Comparison of ENCODE assay signal across 8 mouse cellular contexts in genomic region chr8:95833435-95833984, GRCm38 (mm10). TPM values are rescaled to one million over a fixed set of nuclear protein-coding genes. Genes with fewer than 3 reads are reported as not detected.
DNase-seq lines count a peak whose midpoint lies in the region; ATAC-seq and TF ChIP-seq lines count a peak whose summit lies in the region.

No protein-coding gene starts in this region.

- 0 out of 2 replicates have a peak overlapping the region, but pooled peaks have one; percentile 0 for H3K9ac ChIP-seq in heart, postnatal 0 days (replicated peaks; ENCODE audit: low read depth, low read length)
- H3K9ac ChIP-seq in limb, embryonic 12.5 days (replicated peaks) = peak overlapping the region; percentile 45
- H3K9ac ChIP-seq in neural tube, embryonic 13.5 days = peak overlapping the region; percentile 56

- peak; percentile 39 for ATAC-seq in heart, postnatal 0 days (ENCODE audit: insufficient read depth, low read depth)
- peak; percentile 64 for ATAC-seq in limb, embryonic 12.5 days (ENCODE audit: insufficient number of reproducible peaks, insufficient read depth, low FRiP score, low TSS enrichment, low read depth)
- ATAC-seq in neural tube, embryonic 13.5 days (ENCODE audit: low read depth) = peak; percentile 49; the same call in 1 of the 2 replicates
- no peak for ATAC-seq in inflammation-experienced regulatory T-cells, adult 6 months

- H3K36me3 ChIP-seq in heart, postnatal 0 days (replicated peaks; ENCODE audit: control insufficient read depth, insufficient read depth, low read length) = peaks cover 10% of the 10 kb centered on the region; the same call in 1 of the 2 replicates
- H3K36me3 ChIP-seq in limb, embryonic 12.5 days = peaks cover 9% of the 10 kb centered on the region; the same call in 1 of the 2 replicates
- H3K36me3 ChIP-seq in neural tube, embryonic 13.5 days = peaks cover 24% of the 10 kb centered on the region

- peak overlapping the region; percentile 28 for H3K4me3 ChIP-seq in heart, postnatal 0 days (ENCODE audit: low read depth, low read length)
- H3K4me3 ChIP-seq in limb, embryonic 12.5 days (replicated peaks) = peak overlapping the region; percentile 44
- peak overlapping the region; percentile 31 for H3K4me3 ChIP-seq in neural tube, embryonic 13.5 days

- no peaks in the 10 kb centered on the region for H3K27me3 ChIP-seq in heart, postnatal 0 days (ENCODE audit: control insufficient read depth, insufficient read depth, low read length)
- H3K27me3 ChIP-seq in limb, embryonic 12.5 days = no peaks in the 10 kb centered on the region
- H3K27me3 ChIP-seq in neural tube, embryonic 13.5 days = no peaks in the 10 kb centered on the region

- TF ChIP-seq CTCF in heart, postnatal 0 days (IDR thresholded peaks at IDR 0.05; ENCODE audit: low read depth) = no peak

- 2% methylated on average over 16 of the region's 16 CpGs for WGBS in heart, postnatal 0 days
- under 1% methylated on average over 16 of the region's 16 CpGs for WGBS in limb, embryonic 12.5 days
- WGBS in neural tube, embryonic 13.5 days = under 1% methylated on average over 16 of the region's 16 CpGs

- DNase-seq in CD4-positive helper T cell, adult 2 months (ENCODE audit: low read depth, low spot score) = peak; percentile 7
- peak; percentile 96 for DNase-seq in R1 (ENCODE audit: low read depth, low spot score)
- DNase-seq in heart, postnatal 0 days (ENCODE audit: low spot score) = no peak
- no peak for DNase-seq in gastrocnemius, postnatal 4 days (ENCODE audit: low spot score in 2 of 2)
- no peak for DNase-seq in cerebellum, adult 11-12 months

- peaks cover 13% of the 10 kb centered on the region; the same call in 1 of the 2 replicates for H3K4me1 ChIP-seq in heart, postnatal 0 days (ENCODE audit: control insufficient read depth, insufficient read depth)
- peaks cover 5% of the 10 kb centered on the region; the same call in 1 of the 2 replicates for H3K4me1 ChIP-seq in limb, embryonic 12.5 days (replicated peaks)
- H3K4me1 ChIP-seq in neural tube, embryonic 13.5 days (replicated peaks) = peaks cover 12% of the 10 kb centered on the region

- no peak overlapping the region for H3K27ac ChIP-seq in heart, postnatal 0 days (ENCODE audit: low read depth)
- no peak overlapping the region for H3K27ac ChIP-seq in limb, embryonic 12.5 days
- H3K27ac ChIP-seq in neural tube, embryonic 13.5 days (replicated peaks) = no peak overlapping the region

- no peak for TF ChIP-seq EP300 in heart, postnatal 0 days (IDR thresholded peaks at IDR 0.05; ENCODE audit: low read depth)

- H3K4me2 ChIP-seq in heart, postnatal 0 days (ENCODE audit: low read depth, low read length) = peak overlapping the region; percentile 51
- H3K4me2 ChIP-seq in limb, embryonic 12.5 days = peak overlapping the region; percentile 60
- peak overlapping the region; percentile 53 for H3K4me2 ChIP-seq in neural tube, embryonic 13.5 days

- no peaks in the 10 kb centered on the region for H3K9me3 ChIP-seq in heart, postnatal 0 days (replicated peaks; ENCODE audit: control insufficient read depth, low read length)
- no peaks in the 10 kb centered on the region for H3K9me3 ChIP-seq in limb, embryonic 12.5 days
- no peaks in the 10 kb centered on the region for H3K9me3 ChIP-seq in neural tube, embryonic 13.5 days

RNA-seq across cellular contexts. Expression of gene Sap18b, which starts 8.4 kb away (rescaled TPM):
- total RNA-seq in heart, postnatal 0 days (2014; rRNA removed; ENCODE audit: low replicate concordance) = 65.4 and 65.9 TPM in 2 replicates
- 283 and 292 TPM in 2 replicates for polyA plus RNA-seq in heart, postnatal 0 days (2015; fragmentation: Nextera tagmentation; extraction: Ambion mirVana)
- polyA plus RNA-seq in limb, embryonic 12.5 days (2016; fragmentation: Nextera tagmentation; extraction: Ambion mirVana) = 404 and 454 TPM in 2 replicates
- polyA plus RNA-seq in neural tube, embryonic 13.5 days (2015; fragmentation: Nextera tagmentation; extraction: Ambion mirVana) = 284 and 330 TPM in 2 replicates
- 100 to 1,000 TPM; 257 to 291 (median 281) TPM for polyA plus RNA-seq in inflammation-experienced regulatory T-cells, adult 6 months (2017; shearing (Covaris generic))
- total RNA-seq in gastrocnemius, postnatal 4 days (2021) = 100 to 1,000 TPM; 110 to 115 TPM

RNA-seq across cellular contexts. Expression of gene Slc38a7, which starts 19.8 kb away (rescaled TPM):
- total RNA-seq in heart, postnatal 0 days (2014; rRNA removed; ENCODE audit: low replicate concordance) = 8.7 and 12.5 TPM in 2 replicates
- polyA plus RNA-seq in heart, postnatal 0 days (2015; fragmentation: Nextera tagmentation; extraction: Ambion mirVana) = 7.2 and 7.8 TPM in 2 replicates
- 12.0 and 13.6 TPM in 2 replicates for polyA plus RNA-seq in limb, embryonic 12.5 days (2016; fragmentation: Nextera tagmentation; extraction: Ambion mirVana)
- polyA plus RNA-seq in neural tube, embryonic 13.5 days (2015; fragmentation: Nextera tagmentation; extraction: Ambion mirVana) = 22.0 and 22.5 TPM in 2 replicates
- 1 to 10 TPM; 4.1 to 9.2 (median 6.9) TPM for polyA plus RNA-seq in inflammation-experienced regulatory T-cells, adult 6 months (2017; shearing (Covaris generic))
- total RNA-seq in gastrocnemius, postnatal 4 days (2021) = 1 to 10 TPM; 9.5 to 10.0 TPM

RNA-seq across cellular contexts. Expression of gene Cnot1, which starts 26.2 kb away (rescaled TPM):
- 203 and 290 TPM in 2 replicates for total RNA-seq in heart, postnatal 0 days (2014; rRNA removed; ENCODE audit: low replicate concordance)
- 21.0 and 22.7 TPM in 2 replicates for polyA plus RNA-seq in heart, postnatal 0 days (2015; fragmentation: Nextera tagmentation; extraction: Ambion mirVana)
- 91.3 and 109 TPM in 2 replicates for polyA plus RNA-seq in limb, embryonic 12.5 days (2016; fragmentation: Nextera tagmentation; extraction: Ambion mirVana)
- 42.9 and 43.9 TPM in 2 replicates for polyA plus RNA-seq in neural tube, embryonic 13.5 days (2015; fragmentation: Nextera tagmentation; extraction: Ambion mirVana)
- 10 to 100 TPM; 88.9 to 95.1 (median 94.7) TPM for polyA plus RNA-seq in inflammation-experienced regulatory T-cells, adult 6 months (2017; shearing (Covaris generic))
- 100 to 1,000 TPM; 113 to 122 TPM for total RNA-seq in gastrocnemius, postnatal 4 days (2021)

RNA-seq across cellular contexts. Expression of gene Got2, which starts 54.8 kb away (rescaled TPM):
- total RNA-seq in heart, postnatal 0 days (2014; rRNA removed; ENCODE audit: low replicate concordance) = 624 and 648 TPM in 2 replicates
- polyA plus RNA-seq in heart, postnatal 0 days (2015; fragmentation: Nextera tagmentation; extraction: Ambion mirVana) = 605 and 617 TPM in 2 replicates
- 169 and 193 TPM in 2 replicates for polyA plus RNA-seq in limb, embryonic 12.5 days (2016; fragmentation: Nextera tagmentation; extraction: Ambion mirVana)
- polyA plus RNA-seq in neural tube, embryonic 13.5 days (2015; fragmentation: Nextera tagmentation; extraction: Ambion mirVana) = 196 and 201 TPM in 2 replicates
- polyA plus RNA-seq in inflammation-experienced regulatory T-cells, adult 6 months (2017; shearing (Covaris generic)) = 100 to 1,000 TPM in 2 of 3 experiments, 10 to 100 TPM in 1; 67.0 to 136 (median 118) TPM
- total RNA-seq in gastrocnemius, postnatal 4 days (2021) = 100 to 1,000 TPM; 230 to 251 TPM

Comparison
In these comparisons a context has a peak if more than half of its experiments do, and no peak if none do; other contexts are left out.
1. DNase-seq: peak in CD4-positive helper T cell, adult 2 months (single experiment) and R1 (single experiment); none in heart, postnatal 0 days (single experiment), gastrocnemius, postnatal 4 days (0 of 2) and cerebellum, adult 11-12 months (single experiment).
2. H3K9ac ChIP-seq: peak in every context shown above with its lines; median percentile 56 in neural tube, embryonic 13.5 days; 45 in limb, embryonic 12.5 days; 0 in heart, postnatal 0 days.
3. Peak in every context shown above with its lines, with median percentiles within 50 percentile points of each other: H3K4me2 ChIP-seq and H3K4me3 ChIP-seq.